Mouse (Mus musculus) olfactory bulb, adult 2 months (tissue): ENCODE results near the gene Ppp1r1b.

Experiments used
- CTCF ChIP-seq: fragments of 200-500 bp; IDR thresholded peaks from 2 replicates; pipeline ENCODE4 v1.5.1; 2012; ENCODE audit warnings: low read depth, mild to moderate bottlenecking, low read length, moderate library complexity; ENCODE audit not compliant: insufficient read depth
- POLR2A ChIP-seq: fragments of 200-500 bp; IDR thresholded peaks from 2 replicates; pipeline ENCODE4 v1.6.1; 2012; ENCODE audit warnings: mild to moderate bottlenecking, low read depth, low read length, moderate library complexity; ENCODE audit not compliant: insufficient read depth

DNA sequence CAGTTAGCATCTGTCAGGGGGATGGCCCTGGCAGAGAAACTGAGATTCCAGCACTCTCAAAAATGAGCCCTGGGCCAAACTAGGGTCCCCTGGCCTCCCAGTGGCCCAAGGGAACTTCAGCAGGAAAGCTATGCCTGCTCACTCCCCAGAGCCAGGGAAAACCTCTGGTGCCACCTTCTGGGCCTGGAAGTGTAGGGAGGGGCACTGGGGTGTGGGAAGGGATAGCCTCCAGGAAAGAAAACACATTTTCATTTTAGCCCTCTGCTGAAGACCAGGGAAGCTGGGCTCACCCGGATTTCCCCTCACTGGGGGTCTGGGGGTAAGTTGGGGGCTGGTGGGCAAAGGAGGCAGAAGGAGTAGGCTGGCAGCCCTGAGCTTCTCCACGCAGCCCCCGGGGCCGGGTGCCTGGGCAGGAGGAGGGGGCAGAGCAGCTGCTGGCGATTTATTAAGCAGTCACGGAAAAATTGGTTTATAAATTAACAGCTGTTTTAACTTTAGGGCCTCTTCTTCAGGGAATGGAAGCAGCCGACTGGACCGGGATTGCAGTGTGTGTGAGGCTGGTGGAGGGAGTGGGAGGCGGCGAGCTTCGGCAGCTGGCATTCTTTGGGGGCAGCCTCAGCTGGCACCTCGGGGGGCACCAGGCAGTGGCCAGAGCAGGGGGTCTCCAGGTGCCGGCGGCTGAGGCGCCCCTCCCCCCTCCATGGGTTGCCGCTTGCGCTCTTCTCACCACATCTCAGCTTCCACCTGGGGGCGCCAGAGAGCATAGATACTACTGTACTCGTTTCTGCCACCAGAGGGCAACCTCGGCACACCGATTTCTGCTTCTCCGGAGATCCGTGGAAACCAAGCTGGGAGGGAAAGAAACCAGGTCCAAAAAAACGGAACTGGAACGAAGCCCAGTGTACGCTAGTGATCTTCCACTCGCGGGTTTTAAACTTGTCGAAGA, 5.9 kb upstream of the Ppp1r1b start:
- TF ChIP-seq CTCF, result peak; percentile 100
- TF ChIP-seq POLR2A, result no peak
